Comparison of ENCODE assay signal across 18 mouse cellular contexts in genomic region chr5:99499404-99500089, GRCm38 (mm10).
DNase-seq lines count a peak whose midpoint lies in the region; ATAC-seq lines count a peak whose summit lies in the region.
"Had no signal": no experiment of that assay in that cellular context is flagged by ENCODE, and none has a peak within 500 bp of the region (broad histone marks: within the 10 kb centered on the region; RNA-seq: fewer than 3 reads in every experiment).

No protein-coding gene starts in this region.

- H3K27ac ChIP-seq in forebrain, embryonic 14.5 days (ENCODE audit: low read depth, low read length), result no peak overlapping the region
- H3K27ac ChIP-seq in liver, embryonic 12.5 days, result no peak overlapping the region
- H3K27ac ChIP-seq: hindbrain, postnatal 0 days; kidney, postnatal 0 days; macrophage had no signal

- H3K27me3 ChIP-seq in forebrain, embryonic 14.5 days (replicated peaks; ENCODE audit: control insufficient read depth, insufficient read depth, low read length), result no peaks in the 10 kb centered on the region
- 0 out of 2 replicates have a peak, but pooled peaks cover 3% of the 10 kb centered on the region for H3K27me3 ChIP-seq in liver, embryonic 12.5 days (replicated peaks)

- no peak overlapping the region for H3K9ac ChIP-seq in forebrain, embryonic 14.5 days (ENCODE audit: low read length)
- no peak overlapping the region for H3K9ac ChIP-seq in liver, embryonic 12.5 days

- peaks cover 20% of the 10 kb centered on the region for H3K4me1 ChIP-seq in forebrain, embryonic 14.5 days (ENCODE audit: control insufficient read depth, insufficient read depth, low read length)
- peaks cover 14% of the 10 kb centered on the region; the same call in 1 of the 2 replicates for H3K4me1 ChIP-seq in liver, embryonic 12.5 days

- no peak overlapping the region for H3K4me3 ChIP-seq in forebrain, embryonic 14.5 days (ENCODE audit: low read depth, low read length)
- H3K4me3 ChIP-seq in liver, embryonic 12.5 days, result no peak overlapping the region
- H3K4me3 ChIP-seq: erythroblast, embryonic 14.5 days had no signal

- H3K9me3 ChIP-seq in forebrain, embryonic 14.5 days (replicated peaks; ENCODE audit: control insufficient read depth, low read length), result no peaks in the 10 kb centered on the region
- H3K9me3 ChIP-seq in liver, embryonic 12.5 days (replicated peaks), result no peaks in the 10 kb centered on the region

- H3K4me2 ChIP-seq in forebrain, embryonic 14.5 days (ENCODE audit: low read length), result no peak overlapping the region
- no peak overlapping the region for H3K4me2 ChIP-seq in liver, embryonic 12.5 days
- H3K4me2 ChIP-seq: liver, embryonic 11.5 days had no signal

- no peaks in the 10 kb centered on the region for H3K36me3 ChIP-seq in forebrain, embryonic 14.5 days (ENCODE audit: control insufficient read depth, insufficient read depth, low read length)
- no peaks in the 10 kb centered on the region for H3K36me3 ChIP-seq in liver, embryonic 12.5 days
- H3K36me3 ChIP-seq: G1E had no signal

- peak; percentile 50 for ATAC-seq in granulocyte monocyte progenitor cell, adult 5-6 weeks (replicated peaks; ENCODE audit: poor library complexity, severe bottlenecking)
- ATAC-seq in forebrain, embryonic 14.5 days, result no peak
- ATAC-seq in liver, embryonic 12.5 days, result no peak
- ATAC-seq: forebrain, embryonic 16.5 days; hindbrain, postnatal 0 days had no signal

- peak; percentile 19 for DNase-seq in adrenal gland, adult 2 months
- DNase-seq in adrenal gland, postnatal 10 days, result no peak
- peak; percentile 12 for DNase-seq in right cerebral cortex, adult 18-20 months
- no peak for DNase-seq in right cerebral cortex, postnatal 10 days (ENCODE audit: low spot score in 2 of 2)
- peak; percentile 30 for DNase-seq in naive thymus-derived CD4-positive, alpha-beta T cell, adult 2 months (ENCODE audit: low read depth)
- no peak for DNase-seq in forebrain, embryonic 14.5 days (ENCODE audit: low spot score)
- DNase-seq: adrenal gland, postnatal 36 days; gastrocnemius, postnatal 14 days; left cerebral cortex, postnatal 4 days had no signal

- WGBS in forebrain, embryonic 14.5 days, result 96% methylated on average over 7 of the region's 7 CpGs
- 45% methylated on average over 7 of the region's 7 CpGs for WGBS in liver, embryonic 12.5 days (ENCODE audit: insufficient replicate concordance)

Comparison
In these comparisons a context has a peak if more than half of its experiments do, and no peak if none do; other contexts are left out.
1. DNase-seq: peak in adrenal gland, adult 2 months (single experiment), right cerebral cortex, adult 18-20 months (single experiment) and naive thymus-derived CD4-positive, alpha-beta T cell, adult 2 months (single experiment); none in adrenal gland, postnatal 10 days (single experiment), right cerebral cortex, postnatal 10 days (0 of 2) and forebrain, embryonic 14.5 days (single experiment).